Mouse (Mus musculus) adrenal gland (tissue): ENCODE data around the gene Dcaf8.

Experiments used
- intact Hi-C: fragments of 180-260 bp; cut with DNase I; formaldehyde crosslinking; loops from one replicate; pipeline ENCODE4 v1.15.1; 2025

The Dcaf8 gene

GRCm38 (mm10) chr1:172191578-172191977 lies 43.7 kb downstream of the Dcaf8 start:
- intact Hi-C loops = no loop called here

GRCm38 (mm10) chr1:172192217-172192616 lies 44.3 kb downstream of the Dcaf8 start:
- intact Hi-C loops = no loop called here

- intact Hi-C loops = no loop called here
Observed at GRCm38 (mm10) chr1:172194435-172194834, 46.6 kb downstream of the Dcaf8 start.

GRCm38 (mm10) chr1:172197146-172197545 lies 49.3 kb downstream of the Dcaf8 start:
- intact Hi-C loops = no loop called here

GRCm38 (mm10) chr1:172197851-172198250 lies 50.0 kb downstream of the Dcaf8 start:
- intact Hi-C loops = no loop called here

GRCm38 (mm10) chr1:172198316-172198715 lies 50.4 kb downstream of the Dcaf8 start:
- intact Hi-C loops = no loop called here

- intact Hi-C loops = no loop called here
Observed at GRCm38 (mm10) chr1:172198996-172199395, 51.1 kb downstream of the Dcaf8 start.

GRCm38 (mm10) chr1:172200161-172200560 lies 52.3 kb downstream of the Dcaf8 start:
- intact Hi-C loops = no loop called here

GRCm38 (mm10) chr1:172200871-172201447 lies 53.1 kb downstream of the Dcaf8 start:
- intact Hi-C loops = no loop called here

GRCm38 (mm10) chr1:172201967-172202880 lies 54.3 kb downstream of the Dcaf8 start:
- intact Hi-C loops = no loop called here

GRCm38 (mm10) chr1:172202894-172203522 lies 55.1 kb downstream of the Dcaf8 start:
- intact Hi-C loops = no loop called here

GRCm38 (mm10) chr1:172203566-172203965 lies 55.7 kb downstream of the Dcaf8 start:
- intact Hi-C loops = no loop called here

GRCm38 (mm10) chr1:172204033-172204813 lies 56.3 kb downstream of the Dcaf8 start:
- intact Hi-C loops = no loop called here

- intact Hi-C loops = loop anchor here (5.0 kb wide), 1 partner anchor 53 kb away; no protein-coding TSS in a partner anchor
Observed at GRCm38 (mm10) chr1:172204814-172205740, 57.2 kb downstream of the Dcaf8 start.

GRCm38 (mm10) chr1:172205741-172206087 lies 57.8 kb downstream of the Dcaf8 start:
- intact Hi-C loops = loop anchor here (5.0 kb wide), 1 partner anchor 53 kb away; no protein-coding TSS in a partner anchor

GRCm38 (mm10) chr1:172206141-172206917 lies 58.4 kb downstream of the Dcaf8 start, which contains the start of gene Pea15a:
TSS of gene Pea15a (minus strand) at chr1:172206804.
- intact Hi-C loops = loop anchor here (5.0 kb wide), 1 partner anchor 54 kb away; no protein-coding TSS in a partner anchor

- intact Hi-C loops = loop anchor here (5.0 kb wide), 1 partner anchor 55 kb away; no protein-coding TSS in a partner anchor
Observed at GRCm38 (mm10) chr1:172207111-172207584, 59.3 kb downstream of the Dcaf8 start.

GRCm38 (mm10) chr1:172212776-172213175 lies 64.9 kb downstream of the Dcaf8 start:
- intact Hi-C loops = no loop called here

- intact Hi-C loops = no loop called here
Observed at GRCm38 (mm10) chr1:172213771-172214170, 65.9 kb downstream of the Dcaf8 start.
